Mouse (Mus musculus) forebrain, postnatal 0 days (tissue): ENCODE data around the gene Grsf1. TPM values are rescaled to one million over a fixed set of nuclear protein-coding genes. Genes with fewer than 3 reads are reported as not detected.

Experiments
- ATAC-seq: fragments of 200-750 bp; cut with Nextera tagmentation; 2 replicates; pipeline ENCODE4 v1.8.0; 2017; ENCODE audit warnings: mild to moderate bottlenecking, moderate library complexity
- DNase-seq: peaks from one replicate; pipeline ENCODE4 v3.0.0-alpha.2; 2015
- H3K27ac ChIP-seq: fragments of 300-500 bp; sonication (generic); 2 replicates; pipeline ENCODE4 v1.5.1; 2014; ENCODE audit warnings: low read depth, mild to moderate bottlenecking, antibody characterized with exemption, low read length, moderate library complexity, mixed read lengths
- H3K27me3 ChIP-seq: fragments of 300-500 bp; sonication (generic); 2 replicates; pipeline ENCODE4 v1.6.1; 2014; ENCODE audit warnings: mild to moderate bottlenecking, low read length, mixed read lengths; ENCODE audit not compliant: insufficient read depth
- H3K36me3 ChIP-seq: fragments of 300-500 bp; sonication (generic); 2 replicates; pipeline ENCODE4 v1.6.1; 2014; ENCODE audit warnings: mild to moderate bottlenecking, moderate library complexity; ENCODE audit not compliant: insufficient read depth
- H3K4me1 ChIP-seq: fragments of 300-500 bp; sonication (generic); 2 replicates; pipeline ENCODE4 v1.6.1; 2014; ENCODE audit warnings: antibody characterized with exemption; ENCODE audit not compliant: insufficient read depth
- H3K4me2 ChIP-seq: fragments of 300-500 bp; sonication (generic); 2 replicates; pipeline ENCODE4 v1.6.1; 2014; ENCODE audit warnings: low read depth, mild to moderate bottlenecking, moderate library complexity
- H3K4me3 ChIP-seq: fragments of 300-500 bp; sonication (generic); 2 replicates; pipeline ENCODE4 v1.5.1; 2014; ENCODE audit warnings: low read depth, low read length, mixed read lengths
- H3K9ac ChIP-seq: fragments of 300-500 bp; sonication (generic); 2 replicates; pipeline ENCODE4 v1.6.1; 2014; ENCODE audit warnings: mild to moderate bottlenecking
- H3K9me3 ChIP-seq: fragments of 300-500 bp; sonication (generic); 2 replicates; pipeline ENCODE4 v1.6.1; 2016; ENCODE audit warnings: low read length
- CTCF ChIP-seq: sonication (generic); IDR thresholded peaks from 2 replicates; pipeline ENCODE4 v1.5.1; 2016; ENCODE audit warnings: antibody characterized with exemption, control low read depth, low read depth
- WGBS: fragments of 180-500 bp; shearing (Covaris S2); extraction: QIAGEN DNeasy Blood & Tissue Kit; methylation state at CpG from one replicate; pipeline ENCODE4 v1.1.7; 2014; 5-methylcytosine and 5-hydroxymethylcytosine counted together
- polyA plus RNA-seq: library from polyadenylated mRNA; unstranded; fragments of >200 nt; fragmentation: Nextera tagmentation; extraction: Ambion mirVana; gene quantifications from 2 replicates; pipeline ENCODE4 v1.2.1, GENCODE M21; 2015
- total RNA-seq: library from RNA; depleted of rRNA; stranded (reverse); fragments of >200 nt; gene quantifications from 2 replicates; pipeline ENCODE4 v1.2.3, GENCODE M21; 2014

Grsf1 gene
- total and polyA plus RNA-seq, 2 experiments from 2014 or later: 58.1 to 68.0 TPM

GRCm38 (mm10) chr5:88688583-88689187 is 12.7 kb upstream of the Grsf1 start:
- no peak for TF ChIP-seq CTCF
- no peak overlapping the region for H3K4me3 ChIP-seq
- no peaks in the 10 kb centered on the region for H3K4me1 ChIP-seq

GRCm38 (mm10) chr5:88687996-88688406 is 12.0 kb upstream of the Grsf1 start:
- TF ChIP-seq CTCF: no peak

More at GRCm38 (mm10) chr5:88688583-88689187, 12.7 kb upstream of the Grsf1 start:
- ATAC-seq (0 out of 2 replicates have a peak, but pooled peaks have one; percentile 20), DNase-seq (no peak)
- Histone ChIP-seq H3K27me3 (no peaks in the 10 kb centered on the region), H3K36me3 (no peaks in the 10 kb centered on the region), H3K27ac (no peak overlapping the region), H3K9me3 (no peaks in the 10 kb centered on the region), H3K9ac (no peak overlapping the region), H3K4me2 (no peak overlapping the region)
- 79% methylated on average over 15 of the region's 15 CpGs for WGBS

GRCm38 (mm10) chr5:88685745-88686299 is 9.9 kb upstream of the Grsf1 start:
- Histone ChIP-seq H3K4me1 (no peaks in the 10 kb centered on the region), H3K9ac (no peak overlapping the region), H3K4me2 (no peak overlapping the region), H3K27me3 (no peaks in the 10 kb centered on the region), H3K27ac (no peak overlapping the region), H3K36me3 (no peaks in the 10 kb centered on the region), H3K9me3 (no peaks in the 10 kb centered on the region), H3K4me3 (no peak overlapping the region)
- no peak for ATAC-seq
- DNase-seq: no peak
- 73% methylated on average over 6 of the region's 6 CpGs for WGBS
- TF ChIP-seq CTCF: no peak

More at GRCm38 (mm10) chr5:88687996-88688406, 12.0 kb upstream of the Grsf1 start:
- Histone ChIP-seq H3K9me3 (no peaks in the 10 kb centered on the region), H3K4me2 (no peak overlapping the region), H3K4me1 (no peaks in the 10 kb centered on the region), H3K36me3 (no peaks in the 10 kb centered on the region), H3K4me3 (no peak overlapping the region), H3K9ac (no peak overlapping the region), H3K27me3 (no peaks in the 10 kb centered on the region), H3K27ac (no peak overlapping the region)
- no peak for DNase-seq
- 87% methylated on average over 8 of the region's 8 CpGs for WGBS
- ATAC-seq: no peak

- TF ChIP-seq CTCF: no peak
- ATAC-seq (no peak), DNase-seq (no peak)
- H3K4me3 ChIP-seq: no peak overlapping the region
- 16% methylated on average over 6 of the region's 6 CpGs for WGBS
- no peak overlapping the region for H3K9ac ChIP-seq
- H3K4me1 ChIP-seq: no peaks in the 10 kb centered on the region
- H3K9me3 ChIP-seq: no peaks in the 10 kb centered on the region
- no peak overlapping the region for H3K27ac ChIP-seq
- no peaks in the 10 kb centered on the region for H3K27me3 ChIP-seq
- no peak overlapping the region for H3K4me2 ChIP-seq
- H3K36me3 ChIP-seq: no peaks in the 10 kb centered on the region
These were observed 9.3 kb upstream of the Grsf1 start for GRCm38 (mm10) chr5:88685306-88685705.

- H3K27me3 ChIP-seq: no peaks in the 10 kb centered on the region
- no peak overlapping the region for H3K4me3 ChIP-seq
- H3K4me2 ChIP-seq: no peak overlapping the region
- no peak for DNase-seq
- no peak for TF ChIP-seq CTCF
- ATAC-seq: no peak
- H3K27ac ChIP-seq: no peak overlapping the region
- no peaks in the 10 kb centered on the region for H3K4me1 ChIP-seq
- WGBS: 37% methylated on average over 3 of the region's 3 CpGs
- H3K36me3 ChIP-seq: no peaks in the 10 kb centered on the region
- no peaks in the 10 kb centered on the region for H3K9me3 ChIP-seq
- H3K9ac ChIP-seq: no peak overlapping the region
These were observed 8.3 kb upstream of the Grsf1 start for GRCm38 (mm10) chr5:88684226-88684625.

- TF ChIP-seq CTCF: no peak
- no peak overlapping the region for H3K4me2 ChIP-seq
- no peak overlapping the region for H3K27ac ChIP-seq
- ATAC-seq (no peak), DNase-seq (no peak)
- no peaks in the 10 kb centered on the region for H3K36me3 ChIP-seq
- H3K27me3 ChIP-seq: no peaks in the 10 kb centered on the region
- no peak overlapping the region for H3K4me3 ChIP-seq
- no peak overlapping the region for H3K9ac ChIP-seq
- no peaks in the 10 kb centered on the region for H3K4me1 ChIP-seq
- H3K9me3 ChIP-seq: no peaks in the 10 kb centered on the region
- WGBS: 92% methylated on average over 9 of the region's 9 CpGs
These were observed 7.7 kb upstream of the Grsf1 start for GRCm38 (mm10) chr5:88683706-88684105.

- DNase-seq: no peak
- Histone ChIP-seq H3K4me2 (no peak overlapping the region), H3K36me3 (no peaks in the 10 kb centered on the region), H3K27ac (no peak overlapping the region), H3K4me1 (no peaks in the 10 kb centered on the region), H3K27me3 (no peaks in the 10 kb centered on the region), H3K9me3 (no peaks in the 10 kb centered on the region), H3K4me3 (no peak overlapping the region), H3K9ac (no peak overlapping the region)
- 88% methylated on average over 6 of the region's 6 CpGs for WGBS
- ATAC-seq: no peak
- no peak for TF ChIP-seq CTCF
These were observed 4.6 kb upstream of the Grsf1 start for GRCm38 (mm10) chr5:88680567-88680966.
